Mouse (Mus musculus) MEL (cell line): ENCODE measurements around the gene Hoxc4.

Source experiments
- CHD2 ChIP-seq: IDR thresholded peaks from 2 replicates; pipeline ENCODE4 v1.6.1; 2011; ENCODE audit warnings: low read length, improper control_type of control experiment
- MYB ChIP-seq: IDR thresholded peaks from 2 replicates; pipeline ENCODE4 v1.6.1; 2011; ENCODE audit warnings: mild to moderate bottlenecking, low read depth, low read length, improper control_type of control experiment

DNA sequence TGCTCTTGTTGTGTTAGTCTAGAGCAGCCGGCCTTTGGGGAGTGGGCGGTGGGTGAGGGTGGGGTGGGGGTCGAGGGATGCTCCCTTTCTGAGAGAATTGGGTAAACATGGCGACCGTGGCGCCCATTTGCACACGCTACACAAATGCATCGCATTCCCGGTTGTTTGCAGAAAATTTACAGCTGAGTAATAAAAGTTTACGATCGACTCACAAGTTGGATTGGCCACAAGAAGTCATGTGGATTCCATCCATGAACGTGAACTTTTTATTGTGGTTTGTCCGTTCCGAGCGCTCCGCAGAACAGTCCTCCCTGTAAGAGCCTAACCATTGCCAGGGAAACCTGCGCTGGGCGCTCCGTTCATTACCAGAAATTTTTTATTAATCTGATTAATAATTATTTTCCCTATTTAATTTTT lies 20.8 kb upstream of the Hoxc4 start, which contains the start of gene Hoxc6:
- TF ChIP-seq MYB (no peak), CHD2 (no peak)
